Mouse (Mus musculus): ENCODE measurements around the gene Fam136a. TPM values are rescaled to one million over a fixed set of nuclear protein-coding genes. Genes with fewer than 3 reads are reported as not detected.

The Fam136a gene
- total and polyA plus RNA-seq, 2 experiments from 2014 or later = 65.9 to 75.1 TPM

DNA sequence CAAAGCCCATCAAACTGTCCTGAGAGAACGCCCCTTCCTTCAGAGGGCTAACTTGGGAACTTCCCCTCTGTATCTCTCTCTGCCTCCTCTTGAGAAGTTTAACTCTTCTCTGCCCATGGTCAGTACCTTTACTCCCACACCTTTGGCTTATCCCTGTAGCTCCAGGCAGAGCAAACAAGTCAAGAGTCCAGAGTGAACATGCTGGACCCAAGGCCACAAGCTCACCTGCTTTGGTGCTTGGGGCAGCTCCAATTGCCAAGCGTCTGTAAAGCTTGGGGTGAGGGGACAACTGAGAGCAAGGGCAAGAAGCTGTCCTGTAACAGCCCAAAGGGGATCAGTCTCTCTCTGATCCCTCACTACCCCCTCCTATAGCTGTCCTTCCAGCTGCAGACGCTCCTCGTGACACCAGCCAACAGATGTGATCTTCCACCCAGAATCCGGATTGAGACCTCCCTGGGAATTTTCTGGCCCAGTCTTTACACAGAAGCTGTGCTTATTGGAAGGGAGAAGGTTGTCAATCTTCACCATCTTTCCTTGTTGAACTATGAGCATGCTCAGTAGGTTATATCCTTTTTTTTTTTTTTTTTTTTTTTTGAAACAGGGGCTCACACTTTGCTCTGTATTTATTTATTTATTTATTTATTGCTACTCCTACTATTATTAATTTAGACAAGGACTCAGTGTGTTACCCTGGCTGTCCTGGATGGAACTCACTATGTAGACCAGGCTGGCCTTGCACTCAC, 20.1 kb downstream of the Fam136a start:
- no peak for TF ChIP-seq CTCF (IDR thresholded peaks at IDR 0.05; ENCODE audit: low read depth)
- H3K4me2 ChIP-seq (ENCODE audit: low read depth) = no peak overlapping the region
- H3K36me3 ChIP-seq (ENCODE audit: insufficient read depth) = peaks cover 45% of the 10 kb centered on the region
- no peak for DNase-seq
- no peaks in the 10 kb centered on the region for H3K27me3 ChIP-seq (ENCODE audit: insufficient read depth, low read length)
- ATAC-seq = no peak
- no peak overlapping the region for H3K9ac ChIP-seq
- H3K4me3 ChIP-seq (ENCODE audit: low read depth, low read length) = no peak overlapping the region
- H3K9me3 ChIP-seq (ENCODE audit: low read length) = no peaks in the 10 kb centered on the region
- no peaks in the 10 kb centered on the region for H3K4me1 ChIP-seq (ENCODE audit: insufficient read depth)
- WGBS = 91% methylated on average over 5 of the region's 5 CpGs
- no peak overlapping the region for H3K27ac ChIP-seq (ENCODE audit: low read depth, low read length)

DNA sequence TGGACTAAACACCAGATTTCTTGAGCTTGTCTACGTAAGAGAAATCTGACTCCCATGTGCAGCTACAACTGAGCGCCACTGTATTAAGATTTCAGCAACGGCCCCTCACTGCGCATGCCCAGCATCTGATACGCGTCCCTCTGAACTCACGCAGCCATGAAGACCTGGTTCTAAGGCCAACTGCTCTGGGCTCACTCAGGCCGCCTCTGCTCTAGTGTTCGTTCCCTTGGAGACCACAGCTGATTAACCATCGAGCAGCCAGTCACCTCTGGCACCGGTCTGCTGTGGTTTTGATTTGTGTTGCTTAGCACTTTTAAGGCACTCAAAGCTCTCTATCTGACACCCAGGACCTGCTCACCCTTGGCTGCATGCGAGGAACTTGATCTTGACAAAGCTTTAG, 21.9 kb downstream of the Fam136a start:
- 88% methylated on average over 12 of the region's 12 CpGs for WGBS

DNA sequence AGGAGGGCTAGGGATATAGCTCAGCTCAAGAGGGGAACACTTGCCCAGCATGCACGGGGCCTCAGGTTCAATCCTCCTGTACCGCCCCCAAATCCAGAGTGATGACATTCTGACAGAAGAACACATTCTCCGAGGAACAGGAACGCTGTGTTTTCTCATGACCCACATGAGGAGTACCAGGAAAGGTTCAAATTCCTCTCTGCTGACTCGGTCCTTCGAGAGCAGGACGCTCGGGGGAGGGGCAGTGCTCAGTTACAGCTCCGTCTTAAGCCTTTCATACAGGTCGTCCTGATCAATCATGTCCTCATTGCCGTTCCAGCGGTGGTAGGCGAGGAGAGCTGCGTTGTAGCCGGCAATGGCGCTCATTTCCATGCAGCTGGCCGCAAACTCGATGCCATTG, 23.0 kb downstream of the Fam136a start:
- H3K4me2 ChIP-seq (ENCODE audit: low read depth) = no peak overlapping the region
- DNase-seq (no peak), ATAC-seq (no peak)
- H3K9me3 ChIP-seq (ENCODE audit: low read length) = no peaks in the 10 kb centered on the region
- no peak for TF ChIP-seq CTCF (IDR thresholded peaks at IDR 0.05; ENCODE audit: low read depth)
- 90% methylated on average over 18 of the region's 18 CpGs for WGBS
- no peak overlapping the region for H3K4me3 ChIP-seq (ENCODE audit: low read depth, low read length)
- no peaks in the 10 kb centered on the region for H3K27me3 ChIP-seq (ENCODE audit: insufficient read depth, low read length)
- peaks cover 66% of the 10 kb centered on the region for H3K36me3 ChIP-seq (ENCODE audit: insufficient read depth)
- no peak overlapping the region for H3K9ac ChIP-seq
- no peaks in the 10 kb centered on the region for H3K4me1 ChIP-seq (ENCODE audit: insufficient read depth)
- H3K27ac ChIP-seq (ENCODE audit: low read depth, low read length) = no peak overlapping the region

More for the DNA sequence above, 21.9 kb downstream of the Fam136a start:
- Histone ChIP-seq H3K4me3 (ENCODE audit: low read depth, low read length) (no peak overlapping the region), H3K4me2 (ENCODE audit: low read depth) (no peak overlapping the region), H3K9me3 (ENCODE audit: low read length) (no peaks in the 10 kb centered on the region), H3K36me3 (ENCODE audit: insufficient read depth) (peaks cover 63% of the 10 kb centered on the region), H3K27ac (ENCODE audit: low read depth, low read length) (no peak overlapping the region), H3K4me1 (ENCODE audit: insufficient read depth) (no peaks in the 10 kb centered on the region), H3K9ac (no peak overlapping the region), H3K27me3 (ENCODE audit: insufficient read depth, low read length) (no peaks in the 10 kb centered on the region)
- TF ChIP-seq CTCF (IDR thresholded peaks at IDR 0.05; ENCODE audit: low read depth) = no peak
- ATAC-seq (no peak), DNase-seq (no peak)

DNA sequence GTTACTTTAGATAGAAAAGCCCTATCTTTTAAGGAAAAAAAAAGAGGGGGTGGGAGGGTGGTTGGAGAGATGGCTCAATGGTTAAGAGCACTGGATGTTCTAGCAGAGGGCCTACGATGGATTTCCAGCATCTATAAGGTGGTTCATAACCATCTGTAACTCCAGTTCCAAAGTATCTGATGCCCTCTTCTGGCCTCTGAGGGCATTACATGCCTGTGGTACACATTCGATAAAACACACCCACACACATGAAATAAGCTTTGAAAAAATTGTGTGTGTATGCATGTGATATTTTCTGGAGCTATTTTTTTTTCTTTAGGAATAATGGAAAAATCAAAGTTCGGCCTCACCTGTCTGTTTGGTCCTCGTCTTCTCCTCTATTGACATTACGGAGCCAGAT, 25.9 kb downstream of the Fam136a start:
- H3K9me3 ChIP-seq (ENCODE audit: low read length) = no peaks in the 10 kb centered on the region
- H3K27me3 ChIP-seq (ENCODE audit: insufficient read depth, low read length) = no peaks in the 10 kb centered on the region
- H3K4me2 ChIP-seq (ENCODE audit: low read depth) = no peak overlapping the region
- H3K9ac ChIP-seq = no peak overlapping the region
- H3K27ac ChIP-seq (ENCODE audit: low read depth, low read length) = no peak overlapping the region
- no peak for DNase-seq
- no peak overlapping the region for H3K4me3 ChIP-seq (ENCODE audit: low read depth, low read length)
- WGBS = 96% methylated on average over 5 of the region's 5 CpGs
- peak; percentile 47 for TF ChIP-seq CTCF (IDR thresholded peaks at IDR 0.05; ENCODE audit: low read depth)
- no peak for ATAC-seq
- peaks cover 7% of the 10 kb centered on the region; the same call in 1 of the 2 replicates for H3K4me1 ChIP-seq (ENCODE audit: insufficient read depth)
- H3K36me3 ChIP-seq (ENCODE audit: insufficient read depth) = peaks cover 58% of the 10 kb centered on the region

DNA sequence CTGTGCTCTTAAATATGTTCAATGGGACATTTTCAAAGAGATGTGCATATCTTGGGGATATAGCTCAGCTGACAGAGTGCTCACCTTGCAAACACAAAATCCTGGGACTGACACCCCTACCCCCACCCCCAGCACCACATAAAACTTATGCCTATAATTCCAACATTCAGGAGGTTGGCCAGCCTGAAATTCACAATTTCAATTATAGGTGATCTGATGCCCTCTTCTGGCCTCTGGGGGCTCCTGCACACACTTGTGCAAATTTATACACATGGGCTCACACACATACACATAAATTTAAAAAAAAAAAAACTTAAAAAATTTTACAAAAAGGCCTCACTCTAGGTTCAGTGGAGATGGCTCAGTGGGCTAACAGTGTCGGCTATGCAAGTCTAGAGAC, 27.7 kb downstream of the Fam136a start:
- no peaks in the 10 kb centered on the region for H3K9me3 ChIP-seq (ENCODE audit: low read length)
- no peak overlapping the region for H3K4me2 ChIP-seq (ENCODE audit: low read depth)
- H3K36me3 ChIP-seq (ENCODE audit: insufficient read depth) = peaks cover 47% of the 10 kb centered on the region
- ATAC-seq (no peak), DNase-seq (no peak)
- peaks cover 13% of the 10 kb centered on the region for H3K4me1 ChIP-seq (ENCODE audit: insufficient read depth)
- no peak overlapping the region for H3K4me3 ChIP-seq (ENCODE audit: low read depth, low read length)
- H3K27ac ChIP-seq (ENCODE audit: low read depth, low read length) = no peak overlapping the region
- no peaks in the 10 kb centered on the region for H3K27me3 ChIP-seq (ENCODE audit: insufficient read depth, low read length)
- WGBS = 97% methylated on average over 1 of the region's 1 CpGs
- no peak overlapping the region for H3K9ac ChIP-seq
- 0 out of 2 replicates have a peak, but pooled peaks have one; percentile 18 for TF ChIP-seq CTCF (IDR thresholded peaks at IDR 0.05; ENCODE audit: low read depth)

DNA sequence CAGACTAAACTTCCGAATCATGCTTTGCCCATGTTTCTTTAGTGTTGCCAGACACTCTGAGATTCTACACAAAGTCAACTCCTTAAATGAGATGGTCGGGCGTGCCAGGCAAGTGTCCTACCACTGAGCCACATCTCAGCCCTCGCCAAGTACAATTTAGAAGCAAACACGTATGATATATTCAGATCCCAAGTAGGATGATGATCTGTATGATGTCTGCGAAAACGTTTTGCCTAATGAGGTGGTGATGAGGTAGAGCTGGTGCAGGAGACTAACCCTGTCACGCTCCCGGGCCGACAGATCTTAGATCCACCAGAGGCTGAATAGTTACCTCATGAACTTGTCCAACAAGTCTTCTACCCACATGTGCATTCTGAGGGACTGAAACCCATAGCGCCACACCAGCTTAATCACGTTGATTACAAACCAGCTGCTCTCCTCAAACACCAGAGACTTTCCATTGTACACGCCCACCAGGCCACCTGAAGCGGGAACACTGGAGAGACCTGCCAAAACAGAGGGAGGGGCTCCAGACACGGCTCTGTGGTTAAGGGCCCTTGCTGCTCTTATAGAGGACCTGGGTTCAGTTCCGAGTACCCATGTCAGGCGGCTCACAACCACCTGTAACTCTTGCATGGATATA, 28.8 kb downstream of the Fam136a start:
- Histone ChIP-seq H3K27ac (ENCODE audit: low read depth, low read length) (no peak overlapping the region), H3K4me2 (ENCODE audit: low read depth) (no peak overlapping the region), H3K4me3 (ENCODE audit: low read depth, low read length) (no peak overlapping the region), H3K9ac (no peak overlapping the region), H3K27me3 (ENCODE audit: insufficient read depth, low read length) (no peaks in the 10 kb centered on the region), H3K9me3 (ENCODE audit: low read length) (no peaks in the 10 kb centered on the region), H3K36me3 (ENCODE audit: insufficient read depth) (peaks cover 37% of the 10 kb centered on the region), H3K4me1 (ENCODE audit: insufficient read depth) (peaks cover 13% of the 10 kb centered on the region)
- 90% methylated on average over 17 of the region's 17 CpGs for WGBS
- DNase-seq (no peak), ATAC-seq (no peak)
- no peak for TF ChIP-seq CTCF (IDR thresholded peaks at IDR 0.05; ENCODE audit: low read depth)

DNA sequence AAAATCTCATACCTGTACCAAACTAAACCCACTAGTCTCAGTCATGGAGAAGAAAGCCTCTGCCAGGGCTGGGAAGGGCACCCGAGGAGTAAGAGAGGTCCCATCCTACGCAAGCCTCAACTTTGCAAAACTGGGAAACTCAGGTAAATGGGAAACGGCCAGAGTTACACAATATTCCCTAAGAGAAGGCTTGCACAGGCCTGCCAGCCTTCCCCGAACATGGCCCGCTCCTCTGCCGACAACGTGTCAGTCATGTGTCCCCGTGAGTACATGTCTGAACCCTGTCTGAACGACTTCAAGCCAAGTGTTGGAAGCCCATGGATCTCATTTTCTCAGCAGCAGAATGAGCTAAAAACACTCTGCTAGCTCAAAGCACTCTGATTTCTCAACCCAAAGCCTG, 29.6 kb downstream of the Fam136a start:
- H3K27me3 ChIP-seq (ENCODE audit: insufficient read depth, low read length) = no peaks in the 10 kb centered on the region
- DNase-seq = no peak
- TF ChIP-seq CTCF (IDR thresholded peaks at IDR 0.05; ENCODE audit: low read depth) = no peak
- peak overlapping the region; percentile 85; the same call in 1 of the 2 replicates for H3K4me3 ChIP-seq (ENCODE audit: low read depth, low read length)
- peaks cover 13% of the 10 kb centered on the region for H3K4me1 ChIP-seq (ENCODE audit: insufficient read depth)
- H3K36me3 ChIP-seq (ENCODE audit: insufficient read depth) = peaks cover 29% of the 10 kb centered on the region
- peak overlapping the region; percentile 71 for H3K4me2 ChIP-seq (ENCODE audit: low read depth)
- no peak for ATAC-seq
- WGBS = 81% methylated on average over 9 of the region's 9 CpGs
- H3K9me3 ChIP-seq (ENCODE audit: low read length) = no peaks in the 10 kb centered on the region
- H3K27ac ChIP-seq (ENCODE audit: low read depth, low read length) = no peak overlapping the region; the same call in 1 of the 2 replicates
- no peak overlapping the region for H3K9ac ChIP-seq

All from forebrain, postnatal 0 days (tissue).